In genomic region chr6:134489637-134490036, GRCm38 (mm10) we compare ENCODE assay signal across 11 mouse cellular contexts.
DNase-seq lines count a peak whose midpoint lies in the region; ATAC-seq and TF ChIP-seq lines count a peak whose summit lies in the region.
"Had no signal": no experiment of that assay in that cellular context is flagged by ENCODE, and none has a peak within 500 bp of the region (broad histone marks: within the 10 kb centered on the region; RNA-seq: fewer than 3 reads in every experiment).

No protein-coding gene starts in this region.

- H3K4me3 ChIP-seq in heart, embryonic 10.5 days: no peak overlapping the region
- no peak overlapping the region for H3K4me3 ChIP-seq in left cerebral cortex, adult 2 months
- H3K4me3 ChIP-seq in forebrain, embryonic 13.5 days: no peak overlapping the region

- H3K27ac ChIP-seq in heart, embryonic 10.5 days: no peak overlapping the region
- no peak overlapping the region for H3K27ac ChIP-seq in left cerebral cortex, adult 2 months
- no peak overlapping the region for H3K27ac ChIP-seq in forebrain, embryonic 13.5 days
- H3K27ac ChIP-seq: hindbrain, embryonic 14.5 days had no signal

- no peaks in the 10 kb centered on the region for H3K9me3 ChIP-seq in heart, embryonic 10.5 days
- no peaks in the 10 kb centered on the region for H3K9me3 ChIP-seq in forebrain, embryonic 13.5 days (replicated peaks)

- intact Hi-C loops in left cerebral cortex, adult 2 months (cut with DNase I): no loop called here

- H3K4me2 ChIP-seq in forebrain, embryonic 13.5 days: no peak overlapping the region
- H3K4me2 ChIP-seq: hindbrain, embryonic 14.5 days had no signal

- WGBS in heart, embryonic 10.5 days: 44% methylated on average over 9 of the region's 9 CpGs
- 95% methylated on average over 9 of the region's 9 CpGs for WGBS in forebrain, embryonic 13.5 days

- no peak for TF ChIP-seq CTCF in left cerebral cortex, adult 2 months (IDR thresholded peaks at IDR 0.05)

- H3K27me3 ChIP-seq in heart, embryonic 10.5 days (ENCODE audit: insufficient read depth, poor library complexity, severe bottlenecking): no peaks in the 10 kb centered on the region
- no peaks in the 10 kb centered on the region for H3K27me3 ChIP-seq in forebrain, embryonic 13.5 days

- no peak for ATAC-seq in forebrain, embryonic 13.5 days

- no peak overlapping the region for H3K9ac ChIP-seq in forebrain, embryonic 13.5 days
- H3K9ac ChIP-seq: hindbrain, embryonic 14.5 days had no signal

- peaks cover 23% of the 10 kb centered on the region for H3K36me3 ChIP-seq in heart, embryonic 10.5 days
- peaks cover 21% of the 10 kb centered on the region for H3K36me3 ChIP-seq in forebrain, embryonic 13.5 days (ENCODE audit: poor library complexity, severe bottlenecking)

- DNase-seq in heart, adult 18-20 months: peak; percentile 67 to 70
- no peak for DNase-seq in heart, embryonic 10.5 days (ENCODE audit: low spot score)
- peak; percentile 56 for DNase-seq in heart, adult 8-10 months (ENCODE audit: low spot score)
- peak; percentile 30 for DNase-seq in kidney, adult 9 months
- peak; percentile 25 for DNase-seq in lung, postnatal 10 days
- DNase-seq in left cerebral cortex, adult 2 months (ENCODE audit: extremely low spot score in 1 of 2, low spot score in 2 of 2): no peak
- DNase-seq in adipocyte (ENCODE audit: low spot score): no peak
- DNase-seq: layer of hippocampus, adult 9-11 months; thymus, postnatal 36 days had no signal

- peaks cover 11% of the 10 kb centered on the region; the same call in 1 of the 2 replicates for H3K4me1 ChIP-seq in heart, embryonic 10.5 days
- H3K4me1 ChIP-seq in forebrain, embryonic 13.5 days: peaks cover 19% of the 10 kb centered on the region

Comparison
In these comparisons a context has a peak if more than half of its experiments do, and no peak if none do; other contexts are left out.
1. DNase-seq: peak in heart, adult 18-20 months (2 of 2), heart, adult 8-10 months (single experiment), kidney, adult 9 months (single experiment) and lung, postnatal 10 days (single experiment); none in heart, embryonic 10.5 days (single experiment), left cerebral cortex, adult 2 months (0 of 2) and adipocyte (single experiment).